Mouse (Mus musculus): ENCODE data around the gene Ttll11. TPM values are rescaled to one million over a fixed set of nuclear protein-coding genes. Genes with fewer than 3 reads are reported as not detected.

Gene Ttll11
- polyA plus RNA-seq, 1 experiment from 2014 or later, result 0.34 TPM

DNA sequence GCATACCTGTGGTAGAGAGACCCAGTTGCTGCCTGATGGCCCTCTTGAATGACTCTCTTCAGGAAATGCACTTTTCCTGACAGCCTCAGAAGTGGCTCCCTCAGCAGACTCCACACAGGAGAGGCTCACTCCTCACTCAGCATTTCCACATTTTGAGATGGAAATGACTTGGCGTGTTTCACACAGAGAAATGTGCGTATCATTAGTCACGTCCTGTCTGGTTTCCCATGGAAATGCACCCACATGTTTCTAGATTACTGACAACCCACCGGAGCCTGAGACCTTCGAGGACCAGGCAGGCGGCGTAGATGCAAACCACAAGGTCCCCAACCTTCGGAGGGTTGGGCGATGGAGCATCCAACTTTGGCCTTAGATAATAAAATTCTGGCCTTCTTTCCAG, 97.8 kb downstream of the Ttll11 start:
- H3K9me3 ChIP-seq (replicated peaks; ENCODE audit: control insufficient read depth, low read length), result no peaks in the 10 kb centered on the region
- peak overlapping the region; percentile 72 for H3K27ac ChIP-seq (ENCODE audit: low read length)
- ATAC-seq (ENCODE audit: insufficient read depth, low FRiP score), result no peak
- WGBS, result 81% methylated on average over 9 of the region's 9 CpGs
- H3K4me3 ChIP-seq (replicated peaks; ENCODE audit: low read length), result no peak overlapping the region
- H3K4me1 ChIP-seq (ENCODE audit: control insufficient read depth, insufficient read depth, low read length), result peaks cover 7% of the 10 kb centered on the region; the same call in 1 of the 2 replicates
- no peaks in the 10 kb centered on the region for H3K27me3 ChIP-seq (ENCODE audit: control insufficient read depth, insufficient read depth, low read length)
- H3K36me3 ChIP-seq (ENCODE audit: control insufficient read depth, insufficient read depth, low read length), result no peaks in the 10 kb centered on the region
- H3K4me2 ChIP-seq (ENCODE audit: low read depth, low read length), result no peak overlapping the region
- H3K9ac ChIP-seq (ENCODE audit: low read length), result no peak overlapping the region

DNA sequence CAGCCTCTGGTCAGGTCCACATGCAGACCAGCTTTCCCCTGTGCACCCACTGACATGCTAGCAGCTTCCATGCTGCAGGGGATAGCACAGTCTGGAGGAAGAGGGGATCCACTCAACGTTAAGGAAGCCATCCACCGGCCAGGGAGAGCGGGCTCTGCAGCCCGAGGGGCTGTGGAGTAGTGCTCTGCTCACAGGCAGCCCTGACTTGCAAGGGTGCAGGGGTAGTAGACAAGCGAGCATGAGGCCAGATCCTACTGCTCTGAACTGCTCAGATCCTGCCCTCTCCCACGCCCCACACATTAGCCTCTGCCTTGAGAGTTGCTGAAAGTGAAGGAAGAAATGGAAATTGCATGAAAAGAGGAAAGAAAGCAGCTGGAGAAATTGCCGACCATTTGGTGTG, 99.4 kb downstream of the Ttll11 start:
- Histone ChIP-seq H3K9me3 (replicated peaks; ENCODE audit: control insufficient read depth, low read length) (no peaks in the 10 kb centered on the region), H3K9ac (ENCODE audit: low read length) (0 out of 2 replicates have a peak overlapping the region, but pooled peaks have one; percentile 19), H3K4me3 (replicated peaks; ENCODE audit: low read length) (no peak overlapping the region), H3K27ac (ENCODE audit: low read length) (peak overlapping the region; percentile 81), H3K27me3 (ENCODE audit: control insufficient read depth, insufficient read depth, low read length) (no peaks in the 10 kb centered on the region), H3K36me3 (ENCODE audit: control insufficient read depth, insufficient read depth, low read length) (no peaks in the 10 kb centered on the region), H3K4me2 (ENCODE audit: low read depth, low read length) (no peak overlapping the region), H3K4me1 (ENCODE audit: control insufficient read depth, insufficient read depth, low read length) (peaks cover 7% of the 10 kb centered on the region; the same call in 1 of the 2 replicates)
- WGBS, result 67% methylated on average over 7 of the region's 7 CpGs
- no peak for ATAC-seq (ENCODE audit: insufficient read depth, low FRiP score)

DNA sequence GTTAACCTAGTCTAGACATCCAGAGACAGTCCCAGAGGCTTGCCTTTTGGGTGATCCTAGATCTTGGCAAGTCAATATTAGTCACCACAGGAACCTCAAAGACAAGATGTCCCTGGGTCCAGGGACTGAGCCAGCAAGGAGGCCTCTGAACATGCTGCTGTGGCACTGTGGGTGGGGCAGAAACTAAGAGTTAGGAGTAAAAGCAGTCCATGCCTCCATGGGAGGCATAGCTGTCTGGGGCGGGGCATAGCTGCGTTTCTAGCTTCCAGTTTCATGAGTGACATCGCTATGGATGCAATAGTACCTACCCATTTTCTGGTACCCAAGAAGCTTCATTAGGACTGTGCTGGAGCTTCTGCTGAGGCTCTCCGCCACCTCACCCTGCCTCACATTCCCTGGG, 99.8 kb downstream of the Ttll11 start:
- ATAC-seq (ENCODE audit: insufficient read depth, low FRiP score), result no peak
- H3K27ac ChIP-seq (ENCODE audit: low read length), result peak overlapping the region; percentile 81

DNA sequence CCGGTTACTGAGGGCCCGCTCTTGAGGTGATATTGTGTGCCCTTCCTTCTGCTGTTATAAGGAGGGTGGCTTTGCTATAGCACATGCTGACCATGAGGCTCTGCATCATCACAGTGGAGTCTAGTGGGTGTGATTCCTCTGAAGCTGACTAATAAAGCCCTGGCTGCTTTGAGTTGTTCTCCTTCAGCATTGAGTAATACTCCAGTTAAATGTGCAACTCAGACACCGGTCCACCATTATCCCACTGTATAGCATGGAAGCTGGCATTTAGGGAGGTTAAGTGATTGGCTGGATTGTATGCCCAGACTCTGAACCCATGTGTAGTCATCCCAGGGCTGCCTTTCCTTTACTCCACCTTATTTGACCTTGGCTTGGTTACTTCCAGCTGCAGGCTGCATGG, 101.2 kb downstream of the Ttll11 start:
- Histone ChIP-seq H3K36me3 (ENCODE audit: control insufficient read depth, insufficient read depth, low read length) (no peaks in the 10 kb centered on the region), H3K27me3 (ENCODE audit: control insufficient read depth, insufficient read depth, low read length) (no peaks in the 10 kb centered on the region), H3K4me1 (ENCODE audit: control insufficient read depth, insufficient read depth, low read length) (peaks cover 9% of the 10 kb centered on the region), H3K9ac (ENCODE audit: low read length) (no peak overlapping the region), H3K9me3 (replicated peaks; ENCODE audit: control insufficient read depth, low read length) (no peaks in the 10 kb centered on the region), H3K27ac (ENCODE audit: low read length) (no peak overlapping the region), H3K4me3 (replicated peaks; ENCODE audit: low read length) (no peak overlapping the region), H3K4me2 (ENCODE audit: low read depth, low read length) (no peak overlapping the region)
- 92% methylated on average over 3 of the region's 3 CpGs for WGBS
- ATAC-seq (ENCODE audit: insufficient read depth, low FRiP score), result no peak

More for the DNA sequence above, 99.8 kb downstream of the Ttll11 start:
- 69% methylated on average over 4 of the region's 4 CpGs for WGBS
- Histone ChIP-seq H3K4me3 (replicated peaks; ENCODE audit: low read length) (no peak overlapping the region), H3K36me3 (ENCODE audit: control insufficient read depth, insufficient read depth, low read length) (no peaks in the 10 kb centered on the region), H3K4me1 (ENCODE audit: control insufficient read depth, insufficient read depth, low read length) (peaks cover 7% of the 10 kb centered on the region; the same call in 1 of the 2 replicates), H3K9me3 (replicated peaks; ENCODE audit: control insufficient read depth, low read length) (no peaks in the 10 kb centered on the region), H3K27me3 (ENCODE audit: control insufficient read depth, insufficient read depth, low read length) (no peaks in the 10 kb centered on the region), H3K4me2 (ENCODE audit: low read depth, low read length) (no peak overlapping the region), H3K9ac (ENCODE audit: low read length) (0 out of 2 replicates have a peak overlapping the region, but pooled peaks have one; percentile 19)

DNA sequence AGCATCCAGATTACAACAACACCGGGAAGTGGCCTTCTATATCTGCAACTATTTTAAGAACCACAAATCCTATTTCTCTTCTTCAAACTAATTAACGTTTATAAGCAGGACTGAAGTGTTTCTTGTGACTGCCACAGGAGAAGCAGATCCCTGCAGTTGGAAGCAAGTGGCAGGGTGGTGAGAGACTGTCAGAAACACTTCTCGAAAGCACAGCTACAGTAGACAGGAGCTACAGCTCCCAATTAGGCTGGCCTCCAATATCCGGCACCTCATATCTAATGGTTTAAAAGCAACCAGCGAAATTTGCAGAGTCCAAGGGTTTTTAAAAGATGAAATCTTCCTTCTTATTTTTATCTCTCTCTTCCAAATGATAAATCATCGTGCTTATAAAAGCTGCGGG, 104.1 kb downstream of the Ttll11 start:
- Histone ChIP-seq H3K4me2 (ENCODE audit: low read depth, low read length) (no peak overlapping the region), H3K9ac (ENCODE audit: low read length) (no peak overlapping the region), H3K36me3 (ENCODE audit: control insufficient read depth, insufficient read depth, low read length) (no peaks in the 10 kb centered on the region), H3K27me3 (ENCODE audit: control insufficient read depth, insufficient read depth, low read length) (no peaks in the 10 kb centered on the region), H3K9me3 (replicated peaks; ENCODE audit: control insufficient read depth, low read length) (no peaks in the 10 kb centered on the region), H3K27ac (ENCODE audit: low read length) (no peak overlapping the region), H3K4me3 (replicated peaks; ENCODE audit: low read length) (no peak overlapping the region), H3K4me1 (ENCODE audit: control insufficient read depth, insufficient read depth, low read length) (peaks cover 7% of the 10 kb centered on the region)
- 81% methylated on average over 7 of the region's 7 CpGs for WGBS
- ATAC-seq (ENCODE audit: insufficient read depth, low FRiP score), result no peak

DNA sequence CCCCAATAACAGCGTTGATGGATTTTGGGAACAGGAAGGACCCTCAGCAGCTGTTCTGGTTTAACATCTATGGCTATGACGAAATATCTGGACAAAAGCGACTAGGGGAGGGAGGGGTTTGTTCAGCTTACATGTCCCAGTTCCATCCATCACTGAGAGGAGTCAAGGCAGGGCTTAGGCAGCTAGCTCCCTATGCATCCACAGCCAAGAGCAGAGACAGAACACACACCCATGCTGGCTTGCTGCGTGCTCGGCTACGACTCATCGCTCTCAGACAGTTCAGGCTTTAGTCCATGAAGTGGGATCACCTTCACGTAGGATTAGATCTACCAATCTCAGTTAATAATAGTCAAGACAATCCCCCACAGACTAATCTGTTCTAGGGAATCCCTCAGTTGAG, 105.3 kb downstream of the Ttll11 start:
- no peak overlapping the region for H3K27ac ChIP-seq (ENCODE audit: low read length)
- no peaks in the 10 kb centered on the region for H3K36me3 ChIP-seq (ENCODE audit: control insufficient read depth, insufficient read depth, low read length)
- H3K27me3 ChIP-seq (ENCODE audit: control insufficient read depth, insufficient read depth, low read length), result no peaks in the 10 kb centered on the region
- peak; percentile 83 for ATAC-seq (ENCODE audit: insufficient read depth, low FRiP score)
- H3K4me1 ChIP-seq (ENCODE audit: control insufficient read depth, insufficient read depth, low read length), result peaks cover 2% of the 10 kb centered on the region; the same call in 1 of the 2 replicates
- no peak overlapping the region for H3K9ac ChIP-seq (ENCODE audit: low read length)
- H3K4me2 ChIP-seq (ENCODE audit: low read depth, low read length), result no peak overlapping the region
- H3K9me3 ChIP-seq (replicated peaks; ENCODE audit: control insufficient read depth, low read length), result no peaks in the 10 kb centered on the region
- no peak overlapping the region for H3K4me3 ChIP-seq (replicated peaks; ENCODE audit: low read length)
- WGBS, result 53% methylated on average over 8 of the region's 8 CpGs

DNA sequence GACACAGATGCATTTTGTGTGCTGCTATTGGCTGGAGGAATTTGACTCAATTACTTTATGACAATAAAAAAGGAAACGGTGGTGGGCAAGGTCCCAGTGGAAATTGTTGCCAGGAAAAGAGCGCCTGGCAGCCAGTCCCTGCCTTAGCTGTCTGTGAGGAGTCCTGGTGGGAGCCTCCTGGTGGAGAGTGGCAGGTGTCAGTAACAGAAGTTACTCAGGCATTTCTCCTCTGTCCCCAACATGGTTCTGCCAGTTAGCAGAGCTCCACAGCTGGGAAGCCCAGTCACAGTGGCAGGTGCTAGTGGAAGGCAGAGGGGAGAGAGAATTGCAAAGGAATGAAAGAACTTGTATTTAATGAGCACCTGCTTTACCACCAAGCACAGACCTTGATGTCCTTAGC, 110.5 kb downstream of the Ttll11 start:
- WGBS, result 53% methylated on average over 2 of the region's 2 CpGs
- Histone ChIP-seq H3K9me3 (replicated peaks; ENCODE audit: control insufficient read depth, low read length) (no peaks in the 10 kb centered on the region), H3K4me2 (ENCODE audit: low read depth, low read length) (no peak overlapping the region), H3K27me3 (ENCODE audit: control insufficient read depth, insufficient read depth, low read length) (no peaks in the 10 kb centered on the region), H3K27ac (ENCODE audit: low read length) (no peak overlapping the region), H3K4me1 (ENCODE audit: control insufficient read depth, insufficient read depth, low read length) (peaks cover under 1% of the 10 kb centered on the region; the same call in 1 of the 2 replicates), H3K4me3 (replicated peaks; ENCODE audit: low read length) (no peak overlapping the region), H3K36me3 (ENCODE audit: control insufficient read depth, insufficient read depth, low read length) (no peaks in the 10 kb centered on the region), H3K9ac (ENCODE audit: low read length) (no peak overlapping the region)
- ATAC-seq (ENCODE audit: insufficient read depth, low FRiP score), result no peak

DNA sequence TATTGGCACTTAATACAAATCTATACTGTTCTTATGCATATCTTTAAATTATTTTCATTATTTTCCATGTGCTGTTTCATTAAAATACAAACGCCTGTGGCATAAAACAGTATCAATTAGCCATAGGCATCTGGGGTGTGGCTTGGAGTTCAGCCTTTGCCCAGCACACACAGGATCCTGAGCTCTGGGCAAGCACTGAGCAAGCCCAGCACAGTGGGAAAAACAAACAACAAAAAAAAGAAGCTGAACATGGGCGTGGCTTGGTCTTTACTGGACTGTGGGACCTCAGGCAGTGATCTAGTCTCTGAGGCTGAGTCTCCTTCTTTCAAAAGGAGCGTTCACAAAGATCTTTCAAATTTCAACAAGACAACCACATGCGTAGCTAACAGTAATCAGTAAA, 116.4 kb downstream of the Ttll11 start:
- H3K9ac ChIP-seq (ENCODE audit: low read length), result no peak overlapping the region
- H3K36me3 ChIP-seq (ENCODE audit: control insufficient read depth, insufficient read depth, low read length), result no peaks in the 10 kb centered on the region
- H3K4me2 ChIP-seq (ENCODE audit: low read depth, low read length), result no peak overlapping the region
- H3K27ac ChIP-seq (ENCODE audit: low read length), result no peak overlapping the region
- no peaks in the 10 kb centered on the region for H3K9me3 ChIP-seq (replicated peaks; ENCODE audit: control insufficient read depth, low read length)
- H3K4me1 ChIP-seq (ENCODE audit: control insufficient read depth, insufficient read depth, low read length), result peaks cover 2% of the 10 kb centered on the region
- 61% methylated on average over 4 of the region's 4 CpGs for WGBS
- H3K27me3 ChIP-seq (ENCODE audit: control insufficient read depth, insufficient read depth, low read length), result no peaks in the 10 kb centered on the region
- peak; percentile 76; the same call in 1 of the 2 replicates for ATAC-seq (ENCODE audit: insufficient read depth, low FRiP score)
- no peak overlapping the region for H3K4me3 ChIP-seq (replicated peaks; ENCODE audit: low read length)

DNA sequence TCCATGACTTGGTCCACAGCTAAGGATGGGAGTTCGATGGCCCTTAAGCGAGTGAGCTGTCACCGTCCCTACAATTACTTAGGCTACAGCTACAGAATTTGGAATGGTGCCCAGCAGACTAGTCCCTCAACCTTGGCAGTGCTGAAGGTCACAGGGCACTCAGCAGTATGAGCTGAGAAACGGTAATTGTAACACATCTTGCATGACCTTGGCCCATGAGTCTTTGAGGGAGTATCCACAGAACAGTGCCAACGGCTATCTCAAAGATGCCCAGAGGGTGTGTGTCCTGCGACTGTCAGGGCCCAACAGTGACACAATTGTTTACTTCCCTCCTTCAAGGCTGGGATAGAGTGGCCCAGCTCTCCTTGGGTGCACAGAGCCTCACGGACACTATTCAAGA, 118.5 kb downstream of the Ttll11 start:
- H3K9ac ChIP-seq (ENCODE audit: low read length), result no peak overlapping the region
- no peak for ATAC-seq (ENCODE audit: insufficient read depth, low FRiP score)
- no peaks in the 10 kb centered on the region for H3K36me3 ChIP-seq (ENCODE audit: control insufficient read depth, insufficient read depth, low read length)
- no peak overlapping the region for H3K27ac ChIP-seq (ENCODE audit: low read length)
- no peak overlapping the region for H3K4me2 ChIP-seq (ENCODE audit: low read depth, low read length)
- no peaks in the 10 kb centered on the region for H3K9me3 ChIP-seq (replicated peaks; ENCODE audit: control insufficient read depth, low read length)
- H3K27me3 ChIP-seq (ENCODE audit: control insufficient read depth, insufficient read depth, low read length), result no peaks in the 10 kb centered on the region
- H3K4me1 ChIP-seq (ENCODE audit: control insufficient read depth, insufficient read depth, low read length), result peaks cover 2% of the 10 kb centered on the region
- WGBS, result 77% methylated on average over 7 of the region's 7 CpGs
- H3K4me3 ChIP-seq (replicated peaks; ENCODE audit: low read length), result no peak overlapping the region

DNA sequence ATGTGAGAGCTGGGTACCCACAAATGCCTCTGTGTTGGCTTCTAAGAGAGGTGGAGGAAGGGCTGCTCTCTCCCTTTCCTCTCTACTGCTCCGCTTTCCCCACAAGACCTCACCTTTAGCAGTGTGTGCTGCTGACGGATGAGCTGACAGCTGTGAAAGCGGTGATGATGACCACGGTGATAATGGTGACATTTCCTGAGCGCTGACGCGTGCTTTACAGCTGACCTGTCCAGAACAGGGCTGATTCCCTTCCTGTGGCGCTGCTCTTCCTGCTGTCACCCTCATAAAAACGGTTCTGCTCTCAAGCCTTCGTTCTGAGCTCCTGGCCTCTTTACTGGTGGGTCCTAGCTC, 119.3 kb downstream of the Ttll11 start:
- no peaks in the 10 kb centered on the region for H3K36me3 ChIP-seq (ENCODE audit: control insufficient read depth, insufficient read depth, low read length)
- H3K9ac ChIP-seq (ENCODE audit: low read length), result no peak overlapping the region
- H3K4me1 ChIP-seq (ENCODE audit: control insufficient read depth, insufficient read depth, low read length), result peaks cover 2% of the 10 kb centered on the region
- H3K4me3 ChIP-seq (replicated peaks; ENCODE audit: low read length), result no peak overlapping the region
- WGBS, result 55% methylated on average over 10 of the region's 10 CpGs
- H3K4me2 ChIP-seq (ENCODE audit: low read depth, low read length), result no peak overlapping the region
- ATAC-seq (ENCODE audit: insufficient read depth, low FRiP score), result no peak
- no peaks in the 10 kb centered on the region for H3K27me3 ChIP-seq (ENCODE audit: control insufficient read depth, insufficient read depth, low read length)
- no peaks in the 10 kb centered on the region for H3K9me3 ChIP-seq (replicated peaks; ENCODE audit: control insufficient read depth, low read length)
- H3K27ac ChIP-seq (ENCODE audit: low read length), result no peak overlapping the region
